Mouse (Mus musculus): ENCODE measurements around the gene Btbd9.

GRCm38 (mm10) chr17:30258480-30258879 lies 317.8 kb downstream of the Btbd9 start:
- no peak for TF ChIP-seq CTCF (conservative IDR thresholded peaks at IDR 0.05; ENCODE audit: low read length)
- TF ChIP-seq POU5F1 (IDR thresholded peaks at IDR 0.05; ENCODE audit: borderline replicate concordance, low read length): no peak
- TF ChIP-seq NANOG (IDR thresholded peaks at IDR 0.05; ENCODE audit: borderline replicate concordance, low read length): no peak
